26 mouse cellular contexts compared by ENCODE assay signal in the genomic region with DNA sequence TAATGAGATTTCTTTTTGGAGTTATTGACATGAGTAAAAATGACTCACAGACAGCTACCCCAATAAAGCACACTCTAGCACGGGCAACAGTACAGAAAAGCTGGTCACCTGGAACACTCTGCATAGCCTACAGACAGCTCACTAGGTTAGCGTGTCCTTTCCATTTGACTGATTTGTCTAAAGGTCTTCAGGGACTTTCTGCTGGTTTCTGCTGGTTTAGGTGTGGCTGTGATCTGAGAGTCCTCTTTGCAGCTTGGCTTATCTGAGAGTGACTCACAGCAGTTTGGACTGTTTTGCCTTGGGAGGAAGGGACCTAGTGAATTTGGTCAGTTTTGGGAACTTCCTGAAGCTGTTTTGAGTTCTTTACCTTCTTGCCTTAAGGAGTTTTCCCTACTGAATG. TPM values are rescaled to one million over a fixed set of nuclear protein-coding genes. Genes with fewer than 3 reads are reported as not detected.
DNase-seq lines count a peak whose midpoint lies in the region; ATAC-seq and TF ChIP-seq lines count a peak whose summit lies in the region.
"Had no signal": no experiment of that assay in that cellular context is flagged by ENCODE, and none has a peak within 500 bp of the region (broad histone marks: within the 10 kb centered on the region; RNA-seq: fewer than 3 reads in every experiment).

No protein-coding gene starts in this region.

- H3K79me2 ChIP-seq in MEL (ENCODE audit: control insufficient read depth, insufficient read depth, low read length, poor library complexity), result no peaks in the 10 kb centered on the region

- no peak for TF ChIP-seq CTCF in MEL (IDR thresholded peaks at IDR 0.05 in 2 of 3, conservative IDR thresholded peaks at IDR 0.05 in 1 of 3; ENCODE audit: control insufficient read depth in 1 of 3, insufficient read depth in 1 of 3, low read depth in 2 of 3, low read length in 3 of 3, poor library complexity in 1 of 3, severe bottlenecking in 1 of 3)

- H3K4me1 ChIP-seq in kidney, embryonic 14.5 days (ENCODE audit: control insufficient read depth, insufficient read depth, low read length), result 0 out of 2 replicates have a peak, but pooled peaks cover 6% of the 10 kb centered on the region
- peaks cover 2 to 3% of the 10 kb centered on the region in 2 experiments; a peak in 2 of 4 replicates for H3K4me1 ChIP-seq in MEL (ENCODE audit: control insufficient read depth in 1 of 2, insufficient read depth in 2 of 2, low read length in 2 of 2)

- WGBS in kidney, embryonic 14.5 days, result 74% methylated on average over 2 of the region's 2 CpGs

- no peak for TF ChIP-seq POLR2A in MEL (IDR thresholded peaks at IDR 0.05; ENCODE audit: control insufficient read depth in 1 of 2, insufficient read depth in 1 of 2, low read depth in 1 of 2, low read length in 2 of 2, poor library complexity in 1 of 2)

- H3K27ac ChIP-seq in kidney, embryonic 14.5 days (ENCODE audit: low read depth, low read length), result no peak overlapping the region
- no peak overlapping the region for H3K27ac ChIP-seq in MEL (ENCODE audit: control insufficient read depth, low read depth, low read length)
- H3K27ac ChIP-seq: limb, embryonic 15.5 days; midbrain, embryonic 12.5 days had no signal

- no peak for TF ChIP-seq RAD21 in MEL (IDR thresholded peaks at IDR 0.05; ENCODE audit: low read depth, low read length)

- DNase-seq in kidney, postnatal 14 days, result peak; percentile 4
- DNase-seq in B cell, adult 2 months, result peak; percentile 63 to 69
- DNase-seq in MEL (ENCODE audit: low read depth, low spot score), result peak; percentile 20
- DNase-seq in cerebellum, adult 9-11 months, result no peak
- DNase-seq in thymus, postnatal 36 days, result no peak
- no peak for DNase-seq in neural tube, embryonic 10.5 days (ENCODE audit: extremely low spot score, low spot score)
- DNase-seq: adrenal gland, postnatal 14 days; cerebellum, adult 18-20 months; heart, postnatal 4 days had no signal

- no peak overlapping the region for H3K4me3 ChIP-seq in kidney, embryonic 14.5 days (ENCODE audit: low read length)
- H3K4me3 ChIP-seq in MEL (ENCODE audit: control insufficient read depth in 1 of 2, insufficient read depth in 1 of 2, low read depth in 2 of 2, low read length in 2 of 2), result no peak overlapping the region
- H3K4me3 ChIP-seq: erythroblast, embryonic 14.5 days; limb, embryonic 15.5 days; midbrain, embryonic 12.5 days had no signal

- H3K4me2 ChIP-seq in kidney, embryonic 14.5 days (replicated peaks; ENCODE audit: low read depth, low read length), result no peak overlapping the region
- H3K4me2 ChIP-seq: limb, embryonic 15.5 days; midbrain, embryonic 12.5 days had no signal

- no peak for ATAC-seq in kidney, embryonic 14.5 days (ENCODE audit: low FRiP score, low TSS enrichment)
- ATAC-seq in monocyte, adult 5-6 weeks (replicated peaks; ENCODE audit: insufficient number of reproducible peaks, low FRiP score, low TSS enrichment, poor library complexity, severe bottlenecking), result 0 out of 2 replicates have a peak, but pooled peaks have one; percentile 16
- ATAC-seq: forebrain, embryonic 14.5 days; hindbrain, embryonic 16.5 days had no signal

- no peaks in the 10 kb centered on the region for H3K9me3 ChIP-seq in kidney, embryonic 14.5 days (ENCODE audit: control insufficient read depth, low read length)
- H3K9me3 ChIP-seq in MEL (replicated peaks; ENCODE audit: insufficient read depth, low read length), result no peaks in the 10 kb centered on the region
- H3K9me3 ChIP-seq: limb, embryonic 15.5 days; midbrain, embryonic 12.5 days had no signal

- no peak for TF ChIP-seq EP300 in MEL (IDR thresholded peaks at IDR 0.05; ENCODE audit: low read depth in 1 of 2, low read length in 2 of 2)

- H3K9ac ChIP-seq in kidney, embryonic 14.5 days (ENCODE audit: low read depth, low read length), result no peak overlapping the region
- H3K9ac ChIP-seq in MEL (ENCODE audit: control insufficient read depth, low read depth, low read length, poor library complexity, severe bottlenecking), result no peak overlapping the region
- H3K9ac ChIP-seq: limb, embryonic 15.5 days; midbrain, embryonic 12.5 days had no signal

- no peaks in the 10 kb centered on the region for H3K36me3 ChIP-seq in kidney, embryonic 14.5 days (ENCODE audit: control insufficient read depth, insufficient read depth, low read length)
- H3K36me3 ChIP-seq in MEL (ENCODE audit: control insufficient read depth in 1 of 2, insufficient read depth in 2 of 2, low read length in 2 of 2), result peaks cover 0 to 8% of the 10 kb centered on the region in 2 experiments; a peak in 2 of 4 replicates
- H3K36me3 ChIP-seq: limb, embryonic 15.5 days; midbrain, embryonic 12.5 days had no signal

- no peaks in the 10 kb centered on the region for H3K27me3 ChIP-seq in kidney, embryonic 14.5 days (ENCODE audit: control insufficient read depth, insufficient read depth, low read length)
- no peaks in the 10 kb centered on the region for H3K27me3 ChIP-seq in MEL (ENCODE audit: control insufficient read depth in 1 of 2, insufficient read depth in 2 of 2, low read length in 2 of 2)
- H3K27me3 ChIP-seq: limb, embryonic 15.5 days; midbrain, embryonic 12.5 days had no signal

TF ChIP-seq in MEL, 35 proteins besides CTCF, POLR2A, EP300 and RAD21:
- TF ChIP-seq MXI1 (IDR thresholded peaks at IDR 0.05; ENCODE audit: low read depth, low read length) (no peak), USF2 (IDR thresholded peaks at IDR 0.05; ENCODE audit: borderline replicate concordance in 1 of 2, insufficient read depth in 1 of 2, low read depth in 1 of 2, low read length in 2 of 2) (no peak)

RNA-seq across cellular contexts. Expression of a gene that starts 24.8 kb away (rescaled TPM):
- polyA plus RNA-seq in kidney, embryonic 14.5 days (2014; fragmentation: Nextera tagmentation; extraction: Ambion mirVana), result 0.37 and 0.95 TPM in 2 replicates
- total RNA-seq in MEL (2012; rRNA removed), result not detected in 2 replicates
- not detected for polyA plus RNA-seq in MEL (2012; ENCODE audit: insufficient read depth in 1 of 2, insufficient read length in 2 of 2, low read depth in 1 of 2, low replicate concordance in 2 of 2, missing spikeins in 1 of 2)
- total RNA-seq in monocyte, adult 5-6 weeks (2017), result 0.86 to 1.5 TPM in 2 of 3 replicates, not detected in the other
- total RNA-seq: adrenal gland, postnatal 14 days; common myeloid progenitor, adult 5-6 weeks; gastrocnemius, adult 18-20 months; granulocyte monocyte progenitor cell, adult 5-6 weeks; heart, postnatal 4 days; layer of hippocampus, postnatal 14 days; left cerebral cortex, postnatal 14 days had no signal
- polyA plus RNA-seq: embryonic facial prominence, embryonic 11.5 days; erythroblast, embryonic 14.5 days; forebrain, embryonic 14.5 days; heart, embryonic 14.5 days; hindbrain, embryonic 16.5 days; large intestine, adult 2 months; liver, embryonic 16.5 days; midbrain, embryonic 12.5 days; testis, adult 2 months had no signal

Comparison
In these comparisons a context has a peak if more than half of its experiments do, and no peak if none do; other contexts are left out.
1. DNase-seq: peak in kidney, postnatal 14 days (single experiment), B cell, adult 2 months (2 of 2) and MEL (single experiment); none in cerebellum, adult 9-11 months (single experiment), thymus, postnatal 36 days (0 of 2) and neural tube, embryonic 10.5 days (single experiment).